ENCODE assay signal across 20 mouse cellular contexts in the genomic region with DNA sequence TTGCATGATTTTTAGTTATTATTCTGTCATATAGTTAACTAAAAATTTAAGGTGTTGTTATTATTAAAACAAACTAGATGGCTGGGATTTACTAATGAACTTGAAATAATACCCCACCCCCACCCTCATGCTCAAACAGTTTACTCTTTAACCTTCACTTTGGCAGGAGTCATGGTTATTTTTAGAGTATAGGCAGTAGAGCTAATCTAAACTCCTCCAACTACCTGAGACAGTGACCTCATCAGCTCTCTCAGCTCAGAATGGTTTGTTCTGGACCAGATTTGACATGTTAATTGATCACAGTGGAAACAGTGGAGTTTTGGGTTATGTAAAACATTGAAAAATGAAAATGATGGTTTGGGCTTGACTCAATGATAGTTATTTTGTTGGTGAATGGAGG. TPM values are rescaled to one million over a fixed set of nuclear protein-coding genes. Genes with fewer than 3 reads are reported as not detected.
DNase-seq lines count a peak whose midpoint lies in the region; ATAC-seq and TF ChIP-seq lines count a peak whose summit lies in the region.
"Had no signal": no experiment of that assay in that cellular context is flagged by ENCODE, and none has a peak within 500 bp of the region (broad histone marks: within the 10 kb centered on the region; RNA-seq: fewer than 3 reads in every experiment).

No protein-coding gene starts in this region.

- 0 out of 2 replicates have a peak overlapping the region, but pooled peaks have one; percentile 2 for H3K4me3 ChIP-seq in heart, embryonic 10.5 days
- no peak overlapping the region for H3K4me3 ChIP-seq in heart, postnatal 0 days (ENCODE audit: low read depth, low read length)
- H3K4me3 ChIP-seq in liver, postnatal 0 days (ENCODE audit: low read depth, low read length) = no peak overlapping the region
- H3K4me3 ChIP-seq in stomach, postnatal 0 days (ENCODE audit: low read depth, low read length) = no peak overlapping the region
- H3K4me3 ChIP-seq: forebrain, embryonic 12.5 days; limb, embryonic 15.5 days; midbrain, embryonic 13.5 days had no signal

- H3K27ac ChIP-seq in heart, embryonic 10.5 days = peak overlapping the region; percentile 81
- H3K27ac ChIP-seq in heart, postnatal 0 days (ENCODE audit: low read depth) = peak overlapping the region; percentile 83
- no peak overlapping the region for H3K27ac ChIP-seq in liver, postnatal 0 days (ENCODE audit: low read depth)
- no peak overlapping the region for H3K27ac ChIP-seq in stomach, postnatal 0 days (replicated peaks)
- H3K27ac ChIP-seq: forebrain, embryonic 12.5 days; limb, embryonic 15.5 days; midbrain, embryonic 13.5 days had no signal

- ATAC-seq in heart, postnatal 0 days (ENCODE audit: insufficient read depth, low read depth) = peak; percentile 76; the same call in 1 of the 2 replicates
- ATAC-seq in liver, postnatal 0 days = peak; percentile 71
- peak; percentile 59; the same call in 1 of the 2 replicates for ATAC-seq in stomach, postnatal 0 days (ENCODE audit: low FRiP score, low TSS enrichment)
- ATAC-seq: midbrain, embryonic 13.5 days had no signal

- no peaks in the 10 kb centered on the region for H3K27me3 ChIP-seq in heart, embryonic 10.5 days (ENCODE audit: insufficient read depth, poor library complexity, severe bottlenecking)
- H3K27me3 ChIP-seq in heart, postnatal 0 days (ENCODE audit: control insufficient read depth, insufficient read depth, low read length) = no peaks in the 10 kb centered on the region
- no peaks in the 10 kb centered on the region for H3K27me3 ChIP-seq in liver, postnatal 0 days (ENCODE audit: insufficient read depth, low read length)
- H3K27me3 ChIP-seq in stomach, postnatal 0 days (ENCODE audit: control insufficient read depth, insufficient read depth, low read length) = no peaks in the 10 kb centered on the region
- H3K27me3 ChIP-seq: CH12.LX; forebrain, embryonic 12.5 days; limb, embryonic 15.5 days; midbrain, embryonic 13.5 days had no signal

- intact Hi-C loops in heart, postnatal 25 days (cut with DNase I) = no loop called here

- TF ChIP-seq EP300 in heart, postnatal 0 days (IDR thresholded peaks at IDR 0.05; ENCODE audit: low read depth) = 0 out of 2 replicates have a peak, but pooled peaks have one; percentile 16
- no peak for TF ChIP-seq EP300 in liver, postnatal 0 days (IDR thresholded peaks at IDR 0.05; ENCODE audit: low read depth)
- no peak for TF ChIP-seq EP300 in stomach, postnatal 0 days (optimal IDR thresholded peaks at IDR 0.05)

- peaks cover 20% of the 10 kb centered on the region for H3K36me3 ChIP-seq in heart, embryonic 10.5 days
- peaks cover 27% of the 10 kb centered on the region for H3K36me3 ChIP-seq in heart, postnatal 0 days (replicated peaks; ENCODE audit: control insufficient read depth, insufficient read depth, low read length)
- H3K36me3 ChIP-seq in liver, postnatal 0 days (replicated peaks; ENCODE audit: insufficient read depth, low read length) = peaks cover 16% of the 10 kb centered on the region
- 0 out of 2 replicates have a peak, but pooled peaks cover 2% of the 10 kb centered on the region for H3K36me3 ChIP-seq in stomach, postnatal 0 days (ENCODE audit: control insufficient read depth, insufficient read depth, low read length)

- peaks cover 18% of the 10 kb centered on the region for H3K4me1 ChIP-seq in heart, embryonic 10.5 days
- H3K4me1 ChIP-seq in heart, postnatal 0 days (ENCODE audit: control insufficient read depth, insufficient read depth) = peaks cover 15% of the 10 kb centered on the region
- H3K4me1 ChIP-seq in liver, postnatal 0 days (ENCODE audit: insufficient read depth) = peaks cover 6% of the 10 kb centered on the region
- no peaks in the 10 kb centered on the region for H3K4me1 ChIP-seq in stomach, postnatal 0 days (replicated peaks; ENCODE audit: control insufficient read depth, insufficient read depth)
- H3K4me1 ChIP-seq: limb, embryonic 15.5 days had no signal

- H3K9me3 ChIP-seq in heart, embryonic 10.5 days = no peaks in the 10 kb centered on the region
- H3K9me3 ChIP-seq in heart, postnatal 0 days (replicated peaks; ENCODE audit: control insufficient read depth, low read length) = no peaks in the 10 kb centered on the region
- no peaks in the 10 kb centered on the region for H3K9me3 ChIP-seq in liver, postnatal 0 days (ENCODE audit: low read length)
- H3K9me3 ChIP-seq in stomach, postnatal 0 days (ENCODE audit: control insufficient read depth, low read length) = no peaks in the 10 kb centered on the region
- H3K9me3 ChIP-seq: forebrain, embryonic 12.5 days; limb, embryonic 15.5 days; midbrain, embryonic 13.5 days had no signal

- no peak for TF ChIP-seq CTCF in heart, postnatal 0 days (IDR thresholded peaks at IDR 0.05; ENCODE audit: low read depth)
- no peak for TF ChIP-seq CTCF in liver, postnatal 0 days (IDR thresholded peaks at IDR 0.05; ENCODE audit: low read depth)
- TF ChIP-seq CTCF in stomach, postnatal 0 days (IDR thresholded peaks at IDR 0.05; ENCODE audit: low read depth) = no peak

- peak overlapping the region; percentile 25 for H3K4me2 ChIP-seq in heart, postnatal 0 days (ENCODE audit: low read depth, low read length)
- H3K4me2 ChIP-seq in liver, postnatal 0 days (ENCODE audit: low read depth, low read length) = no peak overlapping the region
- no peak overlapping the region for H3K4me2 ChIP-seq in stomach, postnatal 0 days (replicated peaks; ENCODE audit: low read depth)
- H3K4me2 ChIP-seq: forebrain, embryonic 12.5 days; limb, embryonic 15.5 days; midbrain, embryonic 13.5 days had no signal

- no peak for DNase-seq in heart, embryonic 10.5 days (ENCODE audit: low spot score)
- no peak for DNase-seq in heart, postnatal 25 days (ENCODE audit: low spot score)
- peak; percentile 62 for DNase-seq in heart, postnatal 0 days (ENCODE audit: low spot score)
- DNase-seq in heart, postnatal 4 days = no peak
- no peak for DNase-seq in liver, postnatal 0 days
- no peak for DNase-seq in liver
- no peak for DNase-seq in stomach, postnatal 0 days (ENCODE audit: low spot score)
- DNase-seq: adrenal gland, postnatal 14 days; cerebellum, adult 9-11 months; gastrocnemius, postnatal 14 days; layer of hippocampus, postnatal 36 days; lung, postnatal 10 days; spleen, adult 18-20 months; thymus, adult 2 months had no signal

- no peak overlapping the region; the same call in 1 of the 2 replicates for H3K9ac ChIP-seq in heart, postnatal 0 days (replicated peaks; ENCODE audit: low read depth, low read length)
- H3K9ac ChIP-seq in liver, postnatal 0 days (replicated peaks) = no peak overlapping the region
- no peak overlapping the region for H3K9ac ChIP-seq in stomach, postnatal 0 days (ENCODE audit: low read length)
- H3K9ac ChIP-seq: forebrain, embryonic 12.5 days; limb, embryonic 15.5 days; midbrain, embryonic 13.5 days had no signal

RNA-seq across cellular contexts. Expression of gene Dcaf8, which starts 12.6 kb away (rescaled TPM):
- 110 and 125 TPM in 2 replicates for polyA plus RNA-seq in heart, embryonic 10.5 days (2016; fragmentation: Nextera tagmentation; extraction: Ambion mirVana)
- total RNA-seq in heart, postnatal 25 days (2021) = 100 to 1,000 TPM; 109 to 114 TPM
- total RNA-seq in heart, postnatal 0 days (2014; rRNA removed; ENCODE audit: low replicate concordance) = 119 and 129 TPM in 2 replicates
- 116 and 119 TPM in 2 replicates for polyA plus RNA-seq in heart, postnatal 0 days (2015; fragmentation: Nextera tagmentation; extraction: Ambion mirVana)
- 100 to 1,000 TPM; 114 to 115 TPM for total RNA-seq in heart, postnatal 4 days (2021)
- polyA plus RNA-seq in liver, postnatal 0 days (2015; fragmentation: Nextera tagmentation; extraction: Ambion mirVana) = 43.0 and 48.3 TPM in 2 replicates
- polyA plus RNA-seq in stomach, postnatal 0 days (2015; fragmentation: Nextera tagmentation; extraction: Ambion mirVana) = 57.0 and 59.8 TPM in 2 replicates

RNA-seq across cellular contexts. Expression of gene Pex19, which starts 34.0 kb away (rescaled TPM):
- polyA plus RNA-seq in heart, embryonic 10.5 days (2016; fragmentation: Nextera tagmentation; extraction: Ambion mirVana) = 154 and 161 TPM in 2 replicates
- total RNA-seq in heart, postnatal 25 days (2021) = 100 to 1,000 TPM; 120 to 122 TPM
- total RNA-seq in heart, postnatal 0 days (2014; rRNA removed; ENCODE audit: low replicate concordance) = 157 and 250 TPM in 2 replicates
- polyA plus RNA-seq in heart, postnatal 0 days (2015; fragmentation: Nextera tagmentation; extraction: Ambion mirVana) = 155 and 161 TPM in 2 replicates
- 100 to 1,000 TPM; 129 to 134 TPM for total RNA-seq in heart, postnatal 4 days (2021)
- 85.9 and 91.7 TPM in 2 replicates for polyA plus RNA-seq in liver, postnatal 0 days (2015; fragmentation: Nextera tagmentation; extraction: Ambion mirVana)
- polyA plus RNA-seq in stomach, postnatal 0 days (2015; fragmentation: Nextera tagmentation; extraction: Ambion mirVana) = 82.9 and 92.0 TPM in 2 replicates

RNA-seq across cellular contexts. Expression of gene Pea15a, which starts 46.1 kb away (rescaled TPM):
- 115 and 152 TPM in 2 replicates for polyA plus RNA-seq in heart, embryonic 10.5 days (2016; fragmentation: Nextera tagmentation; extraction: Ambion mirVana)
- 10 to 100 TPM; 65.8 to 70.5 TPM for total RNA-seq in heart, postnatal 25 days (2021)
- total RNA-seq in heart, postnatal 0 days (2014; rRNA removed; ENCODE audit: low replicate concordance) = 78.3 and 105 TPM in 2 replicates
- 99.2 and 99.3 TPM in 2 replicates for polyA plus RNA-seq in heart, postnatal 0 days (2015; fragmentation: Nextera tagmentation; extraction: Ambion mirVana)
- total RNA-seq in heart, postnatal 4 days (2021) = 100 to 1,000 TPM; 140 to 147 TPM
- 14.1 and 14.5 TPM in 2 replicates for polyA plus RNA-seq in liver, postnatal 0 days (2015; fragmentation: Nextera tagmentation; extraction: Ambion mirVana)
- 79.4 and 81.6 TPM in 2 replicates for polyA plus RNA-seq in stomach, postnatal 0 days (2015; fragmentation: Nextera tagmentation; extraction: Ambion mirVana)

RNA-seq across cellular contexts. Expression of gene Casq1, which starts 59.2 kb away (rescaled TPM):
- polyA plus RNA-seq in heart, embryonic 10.5 days (2016; fragmentation: Nextera tagmentation; extraction: Ambion mirVana) = 225 and 307 TPM in 2 replicates
- 10 to 100 TPM; 12.6 to 18.0 TPM for total RNA-seq in heart, postnatal 25 days (2021)
- total RNA-seq in heart, postnatal 0 days (2014; rRNA removed; ENCODE audit: low replicate concordance) = 61.2 and 68.0 TPM in 2 replicates
- polyA plus RNA-seq in heart, postnatal 0 days (2015; fragmentation: Nextera tagmentation; extraction: Ambion mirVana) = 60.3 and 65.0 TPM in 2 replicates
- total RNA-seq in heart, postnatal 4 days (2021) = 10 to 100 TPM; 11.9 to 18.1 TPM
- 0.61 and 9.1 TPM in 2 replicates for polyA plus RNA-seq in liver, postnatal 0 days (2015; fragmentation: Nextera tagmentation; extraction: Ambion mirVana)
- 9.8 and 9.9 TPM in 2 replicates for polyA plus RNA-seq in stomach, postnatal 0 days (2015; fragmentation: Nextera tagmentation; extraction: Ambion mirVana)
- total RNA-seq: megakaryocyte, adult 5-6 weeks; MEL had no signal

Comparison
In these comparisons a context has a peak if more than half of its experiments do, and no peak if none do; other contexts are left out.
1. H3K27ac ChIP-seq: peak in heart, embryonic 10.5 days (single experiment) and heart, postnatal 0 days (single experiment); none in liver, postnatal 0 days (single experiment) and stomach, postnatal 0 days (single experiment).
2. Peak in every context shown above with its lines, with median percentiles within 50 percentile points of each other: ATAC-seq.